Mouse (Mus musculus) cortical plate, adult 2 months (tissue): ENCODE measurements at regions not wholly inside any gene's neighbourhood (a gene's known extent, or its start where the extent isn't known, plus 50 kb on each side); places are given as distances from the start of the nearest gene placed in this dataset.

Experiments
- CTCF ChIP-seq: fragments of 200-500 bp; IDR thresholded peaks from 2 replicates; pipeline ENCODE4 v1.5.1; 2011; ENCODE audit warnings: mild to moderate bottlenecking, control low read depth, low read length; ENCODE audit not compliant: insufficient read depth; ENCODE audit errors: extremely low read depth
- POLR2A ChIP-seq: fragments of 200-500 bp; IDR thresholded peaks from 2 replicates; pipeline ENCODE4 v1.6.1; 2011; ENCODE audit warnings: mild to moderate bottlenecking, low read length, control low read depth; ENCODE audit not compliant: insufficient read depth; ENCODE audit errors: extremely low read depth

- TF ChIP-seq POLR2A (no peak), CTCF (no peak)
Measured at GRCm38 (mm10) chr10:43712657-43713056, 134.6 kb downstream of the Cd24a start.
